Mouse (Mus musculus): ENCODE measurements at regions not wholly inside any gene's neighbourhood (a gene's known extent, or its start where the extent isn't known, plus 50 kb on each side); places are given as distances from the start of the nearest gene placed in this dataset.

GRCm38 (mm10) chr1:186505051-186505711 is 200.6 kb downstream of the Tgfb2 start:
- H3K27ac ChIP-seq (ENCODE audit: insufficient read depth, low read depth, low read length), result no peak overlapping the region
- TF ChIP-seq CTCF (conservative IDR thresholded peaks at IDR 0.05; ENCODE audit: insufficient read depth, insufficient read length, low read depth, low read length) (no peak), POLR2A (IDR thresholded peaks at IDR 0.05; ENCODE audit: low read depth, low read length) (no peak)
- H3K36me3 ChIP-seq (ENCODE audit: control insufficient read depth, insufficient read depth, low read length), result no peaks in the 10 kb centered on the region
- DNase-seq, result no peak
- 62% methylated on average over 6 of the region's 6 CpGs for WGBS
- no peaks in the 10 kb centered on the region for H3K4me1 ChIP-seq (ENCODE audit: control insufficient read depth, insufficient read depth, low read length)
- no peaks in the 10 kb centered on the region for H3K27me3 ChIP-seq (replicated peaks; ENCODE audit: control insufficient read depth, insufficient read depth, low read length)
- H3K4me3 ChIP-seq (ENCODE audit: insufficient read depth, low read depth, low read length), result no peak overlapping the region

GRCm38 (mm10) chr1:186501726-186502125 is 204.1 kb downstream of the Tgfb2 start:
- TF ChIP-seq CTCF (conservative IDR thresholded peaks at IDR 0.05; ENCODE audit: insufficient read depth, insufficient read length, low read depth, low read length) (no peak), POLR2A (IDR thresholded peaks at IDR 0.05; ENCODE audit: low read depth, low read length) (no peak)
- DNase-seq, result no peak
- H3K4me1 ChIP-seq (ENCODE audit: control insufficient read depth, insufficient read depth, low read length), result no peaks in the 10 kb centered on the region
- no peak overlapping the region for H3K4me3 ChIP-seq (ENCODE audit: insufficient read depth, low read depth, low read length)
- no peaks in the 10 kb centered on the region for H3K36me3 ChIP-seq (ENCODE audit: control insufficient read depth, insufficient read depth, low read length)
- no peak overlapping the region for H3K27ac ChIP-seq (ENCODE audit: insufficient read depth, low read depth, low read length)
- 76% methylated on average over 1 of the region's 1 CpGs for WGBS
- no peaks in the 10 kb centered on the region for H3K27me3 ChIP-seq (replicated peaks; ENCODE audit: control insufficient read depth, insufficient read depth, low read length)

- no peak overlapping the region for H3K27ac ChIP-seq (ENCODE audit: insufficient read depth, low read depth, low read length)
- no peaks in the 10 kb centered on the region for H3K27me3 ChIP-seq (replicated peaks; ENCODE audit: control insufficient read depth, insufficient read depth, low read length)
- no peak for DNase-seq
- no peaks in the 10 kb centered on the region for H3K4me1 ChIP-seq (ENCODE audit: control insufficient read depth, insufficient read depth, low read length)
- no peak overlapping the region for H3K4me3 ChIP-seq (ENCODE audit: insufficient read depth, low read depth, low read length)
- 69% methylated on average over 1 of the region's 1 CpGs for WGBS
- no peak for TF ChIP-seq CTCF (conservative IDR thresholded peaks at IDR 0.05; ENCODE audit: insufficient read depth, insufficient read length, low read depth, low read length)
- no peak for TF ChIP-seq POLR2A (IDR thresholded peaks at IDR 0.05; ENCODE audit: low read depth, low read length)
- no peaks in the 10 kb centered on the region for H3K36me3 ChIP-seq (ENCODE audit: control insufficient read depth, insufficient read depth, low read length)
Measured at GRCm38 (mm10) chr1:186497872-186498271, 207.9 kb downstream of the Tgfb2 start.

GRCm38 (mm10) chr1:186497333-186497732 is 208.5 kb downstream of the Tgfb2 start:
- no peak for TF ChIP-seq POLR2A (IDR thresholded peaks at IDR 0.05; ENCODE audit: low read depth, low read length)
- TF ChIP-seq CTCF (conservative IDR thresholded peaks at IDR 0.05; ENCODE audit: insufficient read depth, insufficient read length, low read depth, low read length), result no peak
- Histone ChIP-seq H3K4me3 (ENCODE audit: insufficient read depth, low read depth, low read length) (no peak overlapping the region), H3K4me1 (ENCODE audit: control insufficient read depth, insufficient read depth, low read length) (no peaks in the 10 kb centered on the region), H3K27me3 (replicated peaks; ENCODE audit: control insufficient read depth, insufficient read depth, low read length) (no peaks in the 10 kb centered on the region), H3K27ac (ENCODE audit: insufficient read depth, low read depth, low read length) (no peak overlapping the region), H3K36me3 (ENCODE audit: control insufficient read depth, insufficient read depth, low read length) (no peaks in the 10 kb centered on the region)
- WGBS, result 72% methylated on average over 2 of the region's 2 CpGs
- no peak for DNase-seq

- no peaks in the 10 kb centered on the region for H3K36me3 ChIP-seq (ENCODE audit: control insufficient read depth, insufficient read depth, low read length)
- 91% methylated on average over 5 of the region's 5 CpGs for WGBS
- H3K27me3 ChIP-seq (replicated peaks; ENCODE audit: control insufficient read depth, insufficient read depth, low read length), result no peaks in the 10 kb centered on the region
- DNase-seq, result no peak
- H3K27ac ChIP-seq (ENCODE audit: insufficient read depth, low read depth, low read length), result no peak overlapping the region
- H3K4me3 ChIP-seq (ENCODE audit: insufficient read depth, low read depth, low read length), result no peak overlapping the region
- no peak for TF ChIP-seq CTCF (conservative IDR thresholded peaks at IDR 0.05; ENCODE audit: insufficient read depth, insufficient read length, low read depth, low read length)
- no peak for TF ChIP-seq POLR2A (IDR thresholded peaks at IDR 0.05; ENCODE audit: low read depth, low read length)
- H3K4me1 ChIP-seq (ENCODE audit: control insufficient read depth, insufficient read depth, low read length), result no peaks in the 10 kb centered on the region
Measured at GRCm38 (mm10) chr1:186494411-186494783, 211.4 kb downstream of the Tgfb2 start.

GRCm38 (mm10) chr1:186493664-186494410 is 212.0 kb downstream of the Tgfb2 start:
- DNase-seq, result no peak
- Histone ChIP-seq H3K36me3 (ENCODE audit: control insufficient read depth, insufficient read depth, low read length) (no peaks in the 10 kb centered on the region), H3K4me3 (ENCODE audit: insufficient read depth, low read depth, low read length) (no peak overlapping the region), H3K27ac (ENCODE audit: insufficient read depth, low read depth, low read length) (no peak overlapping the region), H3K4me1 (ENCODE audit: control insufficient read depth, insufficient read depth, low read length) (no peaks in the 10 kb centered on the region), H3K27me3 (replicated peaks; ENCODE audit: control insufficient read depth, insufficient read depth, low read length) (no peaks in the 10 kb centered on the region)
- TF ChIP-seq CTCF (conservative IDR thresholded peaks at IDR 0.05; ENCODE audit: insufficient read depth, insufficient read length, low read depth, low read length) (no peak), POLR2A (IDR thresholded peaks at IDR 0.05; ENCODE audit: low read depth, low read length) (no peak)
- 85% methylated on average over 14 of the region's 14 CpGs for WGBS

- Histone ChIP-seq H3K36me3 (ENCODE audit: control insufficient read depth, insufficient read depth, low read length) (no peaks in the 10 kb centered on the region), H3K27ac (ENCODE audit: insufficient read depth, low read depth, low read length) (no peak overlapping the region), H3K4me1 (ENCODE audit: control insufficient read depth, insufficient read depth, low read length) (peaks cover 6% of the 10 kb centered on the region), H3K4me3 (ENCODE audit: insufficient read depth, low read depth, low read length) (no peak overlapping the region), H3K27me3 (replicated peaks; ENCODE audit: control insufficient read depth, insufficient read depth, low read length) (no peaks in the 10 kb centered on the region)
- TF ChIP-seq POLR2A (IDR thresholded peaks at IDR 0.05; ENCODE audit: low read depth, low read length) (no peak), CTCF (conservative IDR thresholded peaks at IDR 0.05; ENCODE audit: insufficient read depth, insufficient read length, low read depth, low read length) (no peak)
- WGBS, result 58% methylated on average over 8 of the region's 8 CpGs
- DNase-seq, result peak; percentile 37
Measured at GRCm38 (mm10) chr1:186482177-186482576, 223.6 kb downstream of the Tgfb2 start.

Measured in kidney, adult 2 months (tissue).